Mouse (Mus musculus) heart, embryonic 16.5 days (tissue): ENCODE data around the gene Tsr3. TPM values are rescaled to one million over a fixed set of nuclear protein-coding genes. Genes with fewer than 3 reads are reported as not detected.
"Not testable (repeated sequence)": the region's sequence is repeated elsewhere in the genome, so short reads cannot be mapped to it uniquely, and the experiment has no call there.

ENCODE experiments used
- ATAC-seq: fragments of 200-750 bp; cut with Nextera tagmentation; replicated peaks from 2 replicates; pipeline ENCODE4 v1.8.0; 2017; ENCODE audit warnings: moderate number of reproducible peaks; ENCODE audit not compliant: insufficient read depth, low FRiP score; ENCODE audit errors: extremely low read depth
- H3K27ac ChIP-seq: fragments of 300-500 bp; sonication (generic); 2 replicates; pipeline ENCODE4 v1.5.1; 2014; ENCODE audit warnings: mild to moderate bottlenecking, low read length, control low read depth, moderate library complexity
- H3K27me3 ChIP-seq: fragments of 300-500 bp; sonication (generic); 2 replicates; pipeline ENCODE4 v1.6.1; 2014; ENCODE audit warnings: low read length, mixed read lengths; ENCODE audit not compliant: control insufficient read depth, insufficient read depth
- H3K36me3 ChIP-seq: fragments of 300-500 bp; sonication (generic); 2 replicates; pipeline ENCODE4 v1.6.1; 2014; ENCODE audit not compliant: control insufficient read depth, insufficient read depth
- H3K4me1 ChIP-seq: fragments of 300-500 bp; sonication (generic); 2 replicates; pipeline ENCODE4 v1.6.1; 2014; ENCODE audit warnings: low read length, mixed read lengths; ENCODE audit not compliant: control insufficient read depth, insufficient read depth
- H3K4me2 ChIP-seq: fragments of 300-500 bp; sonication (generic); 2 replicates; pipeline ENCODE4 v1.6.1; 2014; ENCODE audit warnings: low read depth, mild to moderate bottlenecking, control low read depth, low read length
- H3K4me3 ChIP-seq: fragments of 300-500 bp; sonication (generic); 2 replicates; pipeline ENCODE4 v1.5.1; 2014; ENCODE audit warnings: mild to moderate bottlenecking, control low read depth, low read length
- H3K9ac ChIP-seq: fragments of 300-500 bp; sonication (generic); 2 replicates; pipeline ENCODE4 v1.6.1; 2014; ENCODE audit warnings: low read length, control low read depth
- H3K9me3 ChIP-seq: fragments of 300-500 bp; sonication (generic); replicated peaks from 2 replicates; pipeline ENCODE4 v1.6.1; 2016; ENCODE audit warnings: low read length; ENCODE audit not compliant: control insufficient read depth
- WGBS: fragments of 180-500 bp; shearing (Covaris S2); extraction: QIAGEN DNeasy Blood & Tissue Kit; methylation state at CpG from one replicate; pipeline ENCODE4 v1.1.7; 2014; 5-methylcytosine and 5-hydroxymethylcytosine counted together
- polyA plus RNA-seq: library from polyadenylated mRNA; unstranded; fragments of >200 nt; fragmentation: Nextera tagmentation; extraction: Ambion mirVana; gene quantifications from 2 replicates; pipeline ENCODE4 v1.2.1, GENCODE M21; 2015

The Tsr3 gene
- polyA plus RNA-seq, 1 experiment from 2014 or later: 31.0 TPM

DNA sequence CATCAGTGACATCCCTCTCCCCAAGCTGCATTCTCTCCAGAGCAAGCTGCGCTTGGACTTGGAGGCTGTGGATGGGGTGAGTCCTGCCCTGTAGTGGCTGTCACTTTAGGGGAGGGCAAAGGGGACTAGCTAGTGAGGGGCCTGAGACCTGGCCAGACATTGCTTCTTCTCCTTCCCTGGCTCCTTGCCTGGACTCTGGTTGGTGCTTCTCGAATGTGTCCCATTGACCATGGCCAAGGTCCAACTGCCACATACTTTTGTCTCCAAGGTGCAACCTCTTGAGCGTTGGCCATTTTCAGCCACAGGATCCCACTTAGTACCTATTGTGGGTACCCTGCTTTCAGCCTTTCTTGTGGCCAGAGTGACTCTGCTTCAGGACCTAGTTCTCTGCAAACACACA, 9.3 kb upstream of the Tsr3 start:
- no peaks in the 10 kb centered on the region for H3K27me3 ChIP-seq
- H3K27ac ChIP-seq: no peak overlapping the region
- H3K9me3 ChIP-seq: no peaks in the 10 kb centered on the region
- H3K4me3 ChIP-seq: no peak overlapping the region
- no peaks in the 10 kb centered on the region for H3K4me1 ChIP-seq
- H3K36me3 ChIP-seq: peaks cover 25% of the 10 kb centered on the region
- 82% methylated on average over 3 of the region's 3 CpGs for WGBS
- no peak overlapping the region for H3K4me2 ChIP-seq
- no peak for ATAC-seq
- no peak overlapping the region for H3K9ac ChIP-seq

DNA sequence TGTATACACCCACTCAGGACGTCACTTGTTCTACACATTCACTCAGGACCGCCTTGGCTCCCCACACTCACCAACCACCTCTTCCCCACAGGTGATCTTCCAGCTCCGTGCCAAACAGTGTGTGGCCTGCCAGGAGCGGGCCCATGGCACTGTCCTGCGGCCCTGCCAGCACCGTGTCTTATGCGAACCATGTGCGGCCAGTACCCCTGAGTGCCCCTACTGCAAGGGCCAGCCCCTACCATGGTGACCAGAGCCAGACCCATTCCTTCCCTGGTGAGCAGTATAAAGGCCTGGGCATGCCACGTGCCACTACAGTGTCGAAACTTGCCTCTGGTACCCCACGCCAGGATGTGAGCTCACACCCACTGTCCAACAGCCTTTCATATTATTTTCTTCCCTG, 8.3 kb upstream of the Tsr3 start:
- peaks cover 27% of the 10 kb centered on the region for H3K36me3 ChIP-seq

DNA sequence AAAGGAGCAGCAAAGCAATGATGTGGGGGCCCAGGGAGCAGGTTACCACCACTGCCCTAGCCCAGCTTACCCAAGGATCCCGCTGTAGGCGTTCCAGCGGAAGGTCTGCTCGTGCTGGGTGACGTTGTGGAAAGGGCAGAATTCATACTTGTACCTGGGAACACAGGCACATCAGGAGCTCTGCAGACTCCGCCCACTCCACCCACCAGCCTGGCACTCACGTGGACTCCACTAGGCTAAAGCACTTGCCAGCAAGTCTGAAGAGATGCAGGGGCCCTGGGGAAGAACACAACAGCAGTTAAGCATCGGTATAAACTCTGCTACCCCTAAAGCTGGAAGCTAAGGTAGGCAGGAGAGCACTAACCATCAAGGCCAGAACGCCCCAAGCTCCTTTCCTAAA, 4.3 kb upstream of the Tsr3 start:
- Histone ChIP-seq H3K9me3 (no peaks in the 10 kb centered on the region), H3K27me3 (no peaks in the 10 kb centered on the region), H3K36me3 (peaks cover 17% of the 10 kb centered on the region), H3K4me2 (no peak overlapping the region), H3K9ac (no peak overlapping the region), H3K4me3 (no peak overlapping the region), H3K4me1 (peaks cover 6% of the 10 kb centered on the region), H3K27ac (no peak overlapping the region)
- 77% methylated on average over 9 of the region's 9 CpGs for whole genome bisulfite sequencing
- no peak for ATAC-seq

More for the DNA sequence above, 8.3 kb upstream of the Tsr3 start:
- 0 out of 2 replicates have a peak, but pooled peaks have one; percentile 12 for ATAC-seq
- 94% methylated on average over 5 of the region's 11 CpGs for WGBS
- not testable (repeated sequence) for H3K27me3 ChIP-seq, H3K9ac ChIP-seq, H3K9me3 ChIP-seq, H3K4me3 ChIP-seq, H3K4me2 ChIP-seq, H3K4me1 ChIP-seq, H3K27ac ChIP-seq

DNA sequence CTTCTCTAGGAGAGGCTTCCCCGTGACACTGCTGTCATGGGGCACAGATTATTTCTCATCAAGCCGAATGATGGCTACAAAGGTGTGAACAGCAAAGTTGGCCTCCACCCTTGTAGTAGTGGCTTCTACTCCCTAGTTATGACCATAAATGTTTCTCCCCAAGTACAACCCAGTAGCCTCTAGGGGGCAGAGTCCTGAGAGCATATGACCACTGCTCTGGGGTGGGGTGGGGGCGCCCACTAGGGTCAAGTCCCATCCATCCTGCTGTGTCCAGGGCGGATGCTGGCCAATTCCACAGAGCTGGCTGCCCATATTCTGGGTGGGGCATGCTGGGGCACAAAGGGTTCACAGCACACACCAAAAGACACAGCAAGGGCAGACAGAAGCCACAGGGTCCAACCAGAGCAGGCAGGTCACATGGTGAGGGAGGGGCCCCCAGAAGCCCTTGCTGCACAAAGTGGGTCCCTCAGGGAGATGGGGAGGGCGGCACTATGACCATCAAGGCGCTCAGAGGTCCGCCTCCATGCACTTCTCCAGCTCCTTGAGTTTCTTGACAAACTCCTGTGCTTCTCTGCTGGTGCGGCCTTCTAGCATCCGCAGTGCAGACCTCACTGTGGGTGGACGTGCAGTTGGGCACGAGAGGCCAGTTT, 3.3 kb downstream of the Tsr3 start:
- WGBS: 88% methylated on average over 11 of the region's 11 CpGs
- Histone ChIP-seq H3K9ac (no peak overlapping the region), H3K27ac (no peak overlapping the region), H3K4me3 (no peak overlapping the region), H3K4me1 (peaks cover 14% of the 10 kb centered on the region), H3K27me3 (0 out of 2 replicates have a peak, but pooled peaks cover 5% of the 10 kb centered on the region), H3K4me2 (no peak overlapping the region), H3K36me3 (peaks cover 17% of the 10 kb centered on the region), H3K9me3 (no peaks in the 10 kb centered on the region)
- no peak for ATAC-seq

DNA sequence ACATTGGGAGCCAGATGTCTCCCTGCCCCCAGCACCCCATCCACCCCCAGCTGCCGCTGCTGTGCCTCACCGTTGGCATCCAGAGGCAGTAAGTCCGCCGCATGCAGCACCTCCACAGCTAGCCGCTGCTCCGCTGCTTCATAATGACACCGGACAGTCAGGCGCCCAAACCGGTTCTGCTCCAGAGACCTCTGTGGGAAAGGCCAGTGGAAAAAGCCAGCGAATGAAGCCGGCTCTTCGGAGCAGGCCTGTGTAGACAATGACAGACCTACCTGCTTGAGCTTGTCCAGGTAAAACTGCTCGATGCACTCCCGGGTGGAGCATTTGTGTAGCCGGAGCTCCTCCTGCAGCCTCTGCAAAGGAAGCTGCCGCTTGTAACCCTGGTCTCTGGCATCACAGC, 4.3 kb downstream of the Tsr3 start:
- Histone ChIP-seq H3K4me2 (no peak overlapping the region), H3K27me3 (0 out of 2 replicates have a peak, but pooled peaks cover 7% of the 10 kb centered on the region), H3K4me1 (peaks cover 12% of the 10 kb centered on the region), H3K4me3 (no peak overlapping the region), H3K27ac (no peak overlapping the region), H3K36me3 (peaks cover 17% of the 10 kb centered on the region), H3K9ac (no peak overlapping the region), H3K9me3 (no peaks in the 10 kb centered on the region)
- WGBS: 84% methylated on average over 16 of the region's 16 CpGs
- ATAC-seq: no peak

DNA sequence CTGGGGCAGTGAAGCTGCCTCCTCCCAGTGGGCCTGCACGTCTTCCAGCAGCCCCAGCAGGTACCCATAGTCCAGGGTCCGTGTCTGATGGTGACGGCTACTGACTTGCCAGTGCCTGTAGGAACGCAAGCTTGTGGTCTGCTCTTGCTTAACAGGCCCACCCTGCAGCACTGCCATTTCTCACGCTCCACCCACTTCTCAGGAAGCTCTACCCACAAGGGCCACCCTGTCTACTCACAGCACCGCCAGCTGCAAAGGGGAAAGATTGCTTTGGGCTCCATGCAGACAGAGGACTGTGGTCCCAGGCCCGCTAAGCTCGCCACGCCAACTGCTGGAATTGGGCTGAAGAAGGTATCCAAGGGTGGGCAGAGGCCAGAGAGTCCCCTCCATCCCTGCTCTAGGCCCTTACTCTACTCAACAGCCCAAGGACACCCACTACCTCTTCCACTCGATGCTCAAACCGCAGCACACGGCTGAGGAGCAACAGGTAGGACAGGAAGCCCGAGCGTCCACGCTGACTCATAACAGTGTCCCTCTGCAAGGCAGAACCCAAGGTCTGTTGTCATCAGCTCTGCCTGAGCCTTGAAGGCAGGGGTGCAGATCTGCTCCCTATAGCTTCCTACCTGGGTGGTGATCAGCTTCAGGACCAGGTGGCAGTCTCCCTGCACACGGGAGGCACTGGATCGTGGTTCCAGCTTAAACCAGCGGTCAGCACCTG, 8.2 kb downstream of the Tsr3 start:
- no peaks in the 10 kb centered on the region for H3K9me3 ChIP-seq
- no peak overlapping the region; the same call in 1 of the 2 replicates for H3K4me3 ChIP-seq
- H3K36me3 ChIP-seq: peaks cover 7% of the 10 kb centered on the region
- H3K27ac ChIP-seq: no peak overlapping the region
- H3K27me3 ChIP-seq: peaks cover 12% of the 10 kb centered on the region; the same call in 1 of the 2 replicates
- no peak for ATAC-seq
- H3K4me2 ChIP-seq: peak overlapping the region; percentile 15; the same call in 1 of the 2 replicates
- H3K9ac ChIP-seq: no peak overlapping the region
- H3K4me1 ChIP-seq: no peaks in the 10 kb centered on the region
- 62% methylated on average over 18 of the region's 18 CpGs for WGBS

DNA sequence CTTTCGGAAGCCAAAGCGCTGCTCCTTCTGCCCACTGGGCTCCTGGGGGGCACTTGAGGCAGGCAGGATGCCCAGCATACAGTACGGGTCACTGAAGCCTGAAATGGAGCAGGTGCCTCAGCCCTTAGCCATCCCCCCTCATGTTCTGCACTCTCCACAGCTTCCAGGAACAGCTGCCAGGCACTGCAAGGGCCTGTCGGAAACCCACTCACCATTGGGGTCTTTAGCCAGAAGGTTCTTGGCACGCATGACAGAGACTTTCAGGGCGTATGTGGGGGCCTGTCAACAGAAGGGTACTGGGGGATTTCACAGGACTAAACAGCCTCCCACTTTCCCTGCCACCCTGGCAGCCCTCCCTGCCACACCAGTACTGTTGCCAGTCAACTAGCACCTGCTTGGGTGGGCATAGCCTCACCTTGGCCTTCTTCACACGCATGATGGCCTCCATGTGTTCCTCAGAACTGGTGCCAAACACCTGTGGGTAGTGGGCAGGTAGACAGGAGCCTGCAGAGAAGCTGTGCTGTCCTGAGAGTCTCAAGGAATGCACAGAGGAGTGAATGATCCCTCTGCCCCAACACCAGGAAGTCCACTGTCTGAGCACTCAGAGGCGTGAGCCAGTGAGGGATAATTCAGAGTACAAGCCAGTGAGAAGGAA, 10.3 kb downstream of the Tsr3 start:
- WGBS: 75% methylated on average over 8 of the region's 8 CpGs
- no peaks in the 10 kb centered on the region for H3K9me3 ChIP-seq
- no peak overlapping the region for H3K4me3 ChIP-seq
- no peaks in the 10 kb centered on the region for H3K36me3 ChIP-seq
- peaks cover 29% of the 10 kb centered on the region for H3K27me3 ChIP-seq
- no peak for ATAC-seq
- H3K9ac ChIP-seq: no peak overlapping the region
- H3K4me1 ChIP-seq: no peaks in the 10 kb centered on the region
- no peak overlapping the region for H3K27ac ChIP-seq
- H3K4me2 ChIP-seq: no peak overlapping the region

DNA sequence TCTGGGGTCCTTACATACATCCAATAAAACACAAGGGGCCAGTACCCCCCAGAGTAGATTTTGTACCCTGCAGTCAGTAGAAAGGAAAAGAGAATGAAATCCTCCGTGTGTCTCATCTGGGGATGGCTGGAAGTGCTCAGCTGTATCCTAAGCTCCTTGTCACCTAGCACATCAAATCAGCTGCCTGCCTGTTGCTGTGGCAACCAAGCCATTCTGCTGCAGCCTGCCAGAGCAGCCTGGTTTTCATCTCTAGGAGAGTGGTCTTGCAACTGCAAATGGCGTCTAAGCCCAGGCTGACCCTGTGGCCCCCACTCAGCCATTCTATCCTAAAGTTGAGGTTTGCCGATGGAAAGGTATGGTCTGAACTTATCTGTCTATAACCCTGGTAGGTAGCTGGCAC, 12.7 kb downstream of the Tsr3 start:
- Histone ChIP-seq H3K4me2 (no peak overlapping the region), H3K27me3 (peaks cover 32% of the 10 kb centered on the region), H3K4me3 (no peak overlapping the region), H3K9ac (no peak overlapping the region), H3K36me3 (no peaks in the 10 kb centered on the region), H3K4me1 (peaks cover 8% of the 10 kb centered on the region), H3K27ac (no peak overlapping the region), H3K9me3 (no peaks in the 10 kb centered on the region)
- ATAC-seq: no peak
- 37% methylated on average over 3 of the region's 3 CpGs for WGBS

DNA sequence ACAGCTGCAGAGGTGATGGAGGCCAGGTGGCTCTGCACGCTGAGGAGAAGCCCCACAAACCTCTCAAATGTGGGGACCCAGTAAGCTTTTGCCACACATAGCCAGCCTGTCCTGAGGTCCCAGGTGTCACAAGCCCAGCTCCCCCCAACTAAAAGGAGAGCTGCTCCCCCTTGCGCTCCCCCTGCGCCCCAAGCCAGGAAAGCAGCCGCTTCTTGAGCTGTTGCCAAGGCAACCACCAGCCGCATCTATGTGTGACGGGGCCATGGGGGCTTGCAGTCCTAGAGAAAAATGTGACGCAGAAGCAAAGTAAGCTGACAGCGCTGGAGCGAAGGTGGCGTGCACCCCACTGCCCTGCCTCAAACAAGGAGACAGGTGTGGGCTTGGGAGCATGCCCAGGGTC, 13.8 kb downstream of the Tsr3 start:
- Histone ChIP-seq H3K4me2 (no peak overlapping the region), H3K27ac (no peak overlapping the region), H3K9me3 (no peaks in the 10 kb centered on the region), H3K4me3 (no peak overlapping the region), H3K27me3 (peaks cover 29% of the 10 kb centered on the region), H3K4me1 (peaks cover 8% of the 10 kb centered on the region), H3K9ac (no peak overlapping the region), H3K36me3 (peaks cover 3% of the 10 kb centered on the region; the same call in 1 of the 2 replicates)
- peak; percentile 34; the same call in 1 of the 2 replicates for ATAC-seq
- WGBS: 38% methylated on average over 10 of the region's 10 CpGs
